Comparison of ENCODE assay signal across 9 mouse cellular contexts in the genomic region with DNA sequence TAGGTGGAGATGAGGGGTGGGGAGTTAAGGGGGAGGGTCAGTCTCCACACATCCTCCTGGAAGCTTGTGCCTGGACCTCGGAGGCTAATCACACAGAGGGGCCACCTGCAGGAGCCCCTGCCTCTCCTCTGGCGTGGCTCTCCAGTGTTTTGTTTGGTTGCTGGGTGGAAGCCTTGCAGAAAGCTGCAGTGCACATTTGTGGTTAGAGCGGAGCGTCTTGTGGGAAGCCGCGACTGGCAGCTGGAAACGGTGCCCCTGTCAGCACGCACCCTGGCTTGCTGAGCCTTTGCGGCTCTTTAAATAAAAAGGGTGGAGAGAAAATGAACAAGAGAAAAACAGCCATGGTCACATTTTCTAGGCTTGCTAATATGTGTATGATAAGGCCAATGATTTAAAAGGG.
DNase-seq lines count a peak whose midpoint lies in the region; ATAC-seq and TF ChIP-seq lines count a peak whose summit lies in the region.
"Had no signal": no experiment of that assay in that cellular context is flagged by ENCODE, and none has a peak within 500 bp of the region (broad histone marks: within the 10 kb centered on the region; RNA-seq: fewer than 3 reads in every experiment).

No protein-coding gene starts in this region.

- H3K79me2 ChIP-seq in liver, adult 2 months (ENCODE audit: control insufficient read depth, insufficient read depth, low read length) = no peaks in the 10 kb centered on the region

- H3K4me1 ChIP-seq in liver, adult 2 months (ENCODE audit: control insufficient read depth, insufficient read depth, low read length) = peaks cover 5% of the 10 kb centered on the region; the same call in 1 of the 2 replicates
- H3K4me1 ChIP-seq in liver, embryonic 11.5 days (replicated peaks; ENCODE audit: control insufficient read depth, insufficient read depth, low read length) = peaks cover 14% of the 10 kb centered on the region
- peaks cover 30% of the 10 kb centered on the region for H3K4me1 ChIP-seq in embryonic facial prominence, embryonic 12.5 days
- H3K4me1 ChIP-seq in limb, embryonic 14.5 days (ENCODE audit: control insufficient read depth, insufficient read depth, low read length) = peaks cover 21% of the 10 kb centered on the region

- no peak overlapping the region for H3K9ac ChIP-seq in liver, adult 2 months (ENCODE audit: low read depth, low read length)
- no peak overlapping the region for H3K9ac ChIP-seq in liver, embryonic 11.5 days (ENCODE audit: low read depth, low read length)
- H3K9ac ChIP-seq in embryonic facial prominence, embryonic 12.5 days = no peak overlapping the region
- H3K9ac ChIP-seq in limb, embryonic 14.5 days (ENCODE audit: low read depth, low read length, severe bottlenecking) = no peak overlapping the region

- H3K9me3 ChIP-seq in liver, embryonic 11.5 days (ENCODE audit: control insufficient read depth, low read length) = no peaks in the 10 kb centered on the region
- no peaks in the 10 kb centered on the region for H3K9me3 ChIP-seq in embryonic facial prominence, embryonic 12.5 days
- no peaks in the 10 kb centered on the region for H3K9me3 ChIP-seq in limb, embryonic 14.5 days (ENCODE audit: control insufficient read depth, low read length)

- H3K27ac ChIP-seq in liver, adult 2 months (replicated peaks; ENCODE audit: insufficient read depth, low read depth, low read length) = 0 out of 2 replicates have a peak overlapping the region, but pooled peaks have one; percentile 23
- no peak overlapping the region for H3K27ac ChIP-seq in liver, embryonic 11.5 days (ENCODE audit: low read depth, low read length)
- H3K27ac ChIP-seq in embryonic facial prominence, embryonic 12.5 days = peak overlapping the region; percentile 32; the same call in 1 of the 2 replicates
- peak overlapping the region; percentile 43; the same call in 1 of the 2 replicates for H3K27ac ChIP-seq in limb, embryonic 14.5 days (replicated peaks; ENCODE audit: low read depth, low read length)

- no peak overlapping the region for H3K4me3 ChIP-seq in liver, adult 2 months (ENCODE audit: insufficient read depth, low read depth, low read length)
- no peak overlapping the region for H3K4me3 ChIP-seq in liver, embryonic 11.5 days (ENCODE audit: low read depth, low read length)
- no peak overlapping the region for H3K4me3 ChIP-seq in embryonic facial prominence, embryonic 12.5 days
- H3K4me3 ChIP-seq in limb, embryonic 14.5 days (replicated peaks; ENCODE audit: low read length) = no peak overlapping the region

- TF ChIP-seq CTCF in liver, adult 2 months (IDR thresholded peaks at IDR 0.05; ENCODE audit: low read depth, low read length) = no peak
- TF ChIP-seq CTCF in brain, embryonic 14.5 days (IDR thresholded peaks at IDR 0.05; ENCODE audit: borderline replicate concordance, extremely low read depth, insufficient read depth, insufficient read length) = no peak

- DNase-seq in liver, adult 2 months (ENCODE audit: extremely low read depth, low read depth, low spot score) = no peak
- no peak for DNase-seq in liver, embryonic 11.5 days (ENCODE audit: low spot score)
- DNase-seq in brain, embryonic 14.5 days (ENCODE audit: low read depth) = peak; percentile 52
- DNase-seq in limb, embryonic 14.5 days (ENCODE audit: low spot score) = no peak
- no peak for DNase-seq in adrenal gland, adult 2 months
- DNase-seq in adrenal gland, postnatal 36 days = no peak
- DNase-seq: adrenal gland, postnatal 25 days; cerebellum, adult 8-10 months had no signal

- no peak for ATAC-seq in liver, embryonic 11.5 days (replicated peaks; ENCODE audit: low FRiP score)
- ATAC-seq in embryonic facial prominence, embryonic 12.5 days (ENCODE audit: insufficient number of reproducible peaks, insufficient read depth, low FRiP score, low TSS enrichment) = no peak
- no peak for ATAC-seq in limb, embryonic 14.5 days (ENCODE audit: low FRiP score, low read depth)

- no peaks in the 10 kb centered on the region; the same call in 1 of the 2 replicates for H3K36me3 ChIP-seq in liver, adult 2 months (ENCODE audit: control insufficient read depth, insufficient read depth, low read length)
- H3K36me3 ChIP-seq in liver, embryonic 11.5 days (ENCODE audit: control insufficient read depth, insufficient read depth, low read length) = no peaks in the 10 kb centered on the region
- peaks cover 9% of the 10 kb centered on the region; the same call in 1 of the 2 replicates for H3K36me3 ChIP-seq in embryonic facial prominence, embryonic 12.5 days
- H3K36me3 ChIP-seq in limb, embryonic 14.5 days (ENCODE audit: control insufficient read depth, insufficient read depth, low read length) = peaks cover 13% of the 10 kb centered on the region

- H3K27me3 ChIP-seq in liver, adult 2 months (ENCODE audit: control insufficient read depth, insufficient read depth, low read length) = no peaks in the 10 kb centered on the region
- H3K27me3 ChIP-seq in liver, embryonic 11.5 days (replicated peaks; ENCODE audit: control insufficient read depth, insufficient read depth, low read length) = 0 out of 2 replicates have a peak, but pooled peaks cover 2% of the 10 kb centered on the region
- H3K27me3 ChIP-seq in embryonic facial prominence, embryonic 12.5 days = no peaks in the 10 kb centered on the region
- no peaks in the 10 kb centered on the region for H3K27me3 ChIP-seq in limb, embryonic 14.5 days (ENCODE audit: control insufficient read depth, insufficient read depth, low read length)

- no peak for TF ChIP-seq POLR2A in liver, adult 2 months (IDR thresholded peaks at IDR 0.05; ENCODE audit: extremely low read depth, insufficient read depth, low read length)
- no peak for TF ChIP-seq POLR2A in brain, embryonic 14.5 days (IDR thresholded peaks at IDR 0.05; ENCODE audit: borderline replicate concordance, extremely low read depth, insufficient read depth, insufficient read length, poor library complexity, severe bottlenecking)
- no peak for TF ChIP-seq POLR2A in limb, embryonic 14.5 days (IDR thresholded peaks at IDR 0.05; ENCODE audit: borderline replicate concordance, extremely low read depth, insufficient read depth, insufficient read length)

- WGBS in liver, adult 2 months = 61% methylated on average over 9 of the region's 9 CpGs
- 29% methylated on average over 9 of the region's 9 CpGs for WGBS in liver, embryonic 11.5 days
- 23% methylated on average over 9 of the region's 9 CpGs for WGBS in embryonic facial prominence, embryonic 12.5 days
- 24% methylated on average over 9 of the region's 9 CpGs for WGBS in limb, embryonic 14.5 days

- no peak overlapping the region for H3K4me2 ChIP-seq in liver, embryonic 11.5 days
- H3K4me2 ChIP-seq in embryonic facial prominence, embryonic 12.5 days (replicated peaks) = no peak overlapping the region
- H3K4me2 ChIP-seq in limb, embryonic 14.5 days (replicated peaks; ENCODE audit: low read depth, low read length, severe bottlenecking) = no peak overlapping the region
